Mouse (Mus musculus) forebrain, postnatal 0 days (tissue): ENCODE data around the gene BC048671. TPM values are rescaled to one million over a fixed set of nuclear protein-coding genes. Genes with fewer than 3 reads are reported as not detected.

Experiments
- ATAC-seq: fragments of 200-750 bp; cut with Nextera tagmentation; 2 replicates; pipeline ENCODE4 v1.8.0; 2017; ENCODE audit warnings: mild to moderate bottlenecking, moderate library complexity
- DNase-seq: peaks from one replicate; pipeline ENCODE4 v3.0.0-alpha.2; 2015
- H3K27ac ChIP-seq: fragments of 300-500 bp; sonication (generic); 2 replicates; pipeline ENCODE4 v1.5.1; 2014; ENCODE audit warnings: low read depth, mild to moderate bottlenecking, antibody characterized with exemption, low read length, moderate library complexity, mixed read lengths
- H3K27me3 ChIP-seq: fragments of 300-500 bp; sonication (generic); 2 replicates; pipeline ENCODE4 v1.6.1; 2014; ENCODE audit warnings: mild to moderate bottlenecking, low read length, mixed read lengths; ENCODE audit not compliant: insufficient read depth
- H3K36me3 ChIP-seq: fragments of 300-500 bp; sonication (generic); 2 replicates; pipeline ENCODE4 v1.6.1; 2014; ENCODE audit warnings: mild to moderate bottlenecking, moderate library complexity; ENCODE audit not compliant: insufficient read depth
- H3K4me1 ChIP-seq: fragments of 300-500 bp; sonication (generic); 2 replicates; pipeline ENCODE4 v1.6.1; 2014; ENCODE audit warnings: antibody characterized with exemption; ENCODE audit not compliant: insufficient read depth
- H3K4me2 ChIP-seq: fragments of 300-500 bp; sonication (generic); 2 replicates; pipeline ENCODE4 v1.6.1; 2014; ENCODE audit warnings: low read depth, mild to moderate bottlenecking, moderate library complexity
- H3K4me3 ChIP-seq: fragments of 300-500 bp; sonication (generic); 2 replicates; pipeline ENCODE4 v1.5.1; 2014; ENCODE audit warnings: low read depth, low read length, mixed read lengths
- H3K9ac ChIP-seq: fragments of 300-500 bp; sonication (generic); 2 replicates; pipeline ENCODE4 v1.6.1; 2014; ENCODE audit warnings: mild to moderate bottlenecking
- H3K9me3 ChIP-seq: fragments of 300-500 bp; sonication (generic); 2 replicates; pipeline ENCODE4 v1.6.1; 2016; ENCODE audit warnings: low read length
- CTCF ChIP-seq: sonication (generic); IDR thresholded peaks from 2 replicates; pipeline ENCODE4 v1.5.1; 2016; ENCODE audit warnings: antibody characterized with exemption, control low read depth, low read depth
- WGBS: fragments of 180-500 bp; shearing (Covaris S2); extraction: QIAGEN DNeasy Blood & Tissue Kit; methylation state at CpG from one replicate; pipeline ENCODE4 v1.1.7; 2014; 5-methylcytosine and 5-hydroxymethylcytosine counted together
- polyA plus RNA-seq: library from polyadenylated mRNA; unstranded; fragments of >200 nt; fragmentation: Nextera tagmentation; extraction: Ambion mirVana; gene quantifications from 2 replicates; pipeline ENCODE4 v1.2.1, GENCODE M21; 2015
- total RNA-seq: library from RNA; depleted of rRNA; stranded (reverse); fragments of >200 nt; gene quantifications from 2 replicates; pipeline ENCODE4 v1.2.3, GENCODE M21; 2014; rRNA removed

The BC048671 gene
- total and polyA plus RNA-seq, 2 experiments from 2014 or later, result not detected

- H3K36me3 ChIP-seq, result no peaks in the 10 kb centered on the region
- 0% methylated on average over 1 of the region's 1 CpGs for WGBS
- no peak overlapping the region for H3K4me2 ChIP-seq
- DNase-seq, result peak; percentile 78
- 0 out of 2 replicates have a peak, but pooled peaks have one; percentile 21 for TF ChIP-seq CTCF
- no peak overlapping the region for H3K9ac ChIP-seq
- H3K27ac ChIP-seq, result no peak overlapping the region
- ATAC-seq, result peak; percentile 92
- no peaks in the 10 kb centered on the region for H3K9me3 ChIP-seq
- no peaks in the 10 kb centered on the region for H3K4me1 ChIP-seq
- H3K4me3 ChIP-seq, result no peak overlapping the region
- no peaks in the 10 kb centered on the region; the same call in 1 of the 2 replicates for H3K27me3 ChIP-seq
Measured at GRCm38 (mm10) chr6:90329953-90330352, 28.9 kb downstream of the BC048671 start.

GRCm38 (mm10) chr6:90332561-90333425 lies 31.8 kb downstream of the BC048671 start, which contains the start of gene Uroc1:
TSS of gene Uroc1 (plus strand) at chr6:90333284.
- 88% methylated on average over 7 of the region's 7 CpGs for WGBS
- TF ChIP-seq CTCF, result no peak

GRCm38 (mm10) chr6:90334244-90334643 lies 33.2 kb downstream of the BC048671 start:
- H3K4me3 ChIP-seq, result no peak overlapping the region
- H3K27ac ChIP-seq, result no peak overlapping the region
- H3K9ac ChIP-seq, result no peak overlapping the region
- no peaks in the 10 kb centered on the region for H3K9me3 ChIP-seq
- no peak for ATAC-seq
- 75% methylated on average over 3 of the region's 3 CpGs for WGBS
- TF ChIP-seq CTCF, result no peak
- H3K4me2 ChIP-seq, result no peak overlapping the region
- no peaks in the 10 kb centered on the region for H3K4me1 ChIP-seq
- H3K27me3 ChIP-seq, result no peaks in the 10 kb centered on the region
- no peaks in the 10 kb centered on the region for H3K36me3 ChIP-seq
- DNase-seq, result no peak

More at GRCm38 (mm10) chr6:90332561-90333425, 31.8 kb downstream of the BC048671 start, which contains the start of gene Uroc1:
- Histone ChIP-seq H3K4me3 (no peak within 1 kb of the TSS), H3K4me2 (no peak within 1 kb of the TSS), H3K9ac (no peak within 1 kb of the TSS), H3K36me3 (no peaks in the 10 kb centered on the region), H3K4me1 (no peaks in the 10 kb centered on the region), H3K27me3 (no peaks in the 10 kb centered on the region), H3K27ac (no peak within 1 kb of the TSS), H3K9me3 (no peaks in the 10 kb centered on the region)
- ATAC-seq (no peak), DNase-seq (no peak)

- Histone ChIP-seq H3K9me3 (no peaks in the 10 kb centered on the region), H3K4me2 (no peak overlapping the region), H3K4me1 (no peaks in the 10 kb centered on the region), H3K36me3 (no peaks in the 10 kb centered on the region), H3K27ac (no peak overlapping the region), H3K9ac (no peak overlapping the region), H3K4me3 (no peak overlapping the region), H3K27me3 (no peaks in the 10 kb centered on the region)
- TF ChIP-seq CTCF, result no peak
- ATAC-seq, result no peak
- DNase-seq, result no peak
- WGBS, result 69% methylated on average over 2 of the region's 2 CpGs
Measured at GRCm38 (mm10) chr6:90342343-90342742, 41.3 kb downstream of the BC048671 start.

- no peak for ATAC-seq
- H3K27ac ChIP-seq, result no peak overlapping the region
- no peaks in the 10 kb centered on the region for H3K36me3 ChIP-seq
- no peaks in the 10 kb centered on the region for H3K4me1 ChIP-seq
- no peak overlapping the region for H3K4me2 ChIP-seq
- no peak for DNase-seq
- WGBS, result 85% methylated on average over 4 of the region's 4 CpGs
- H3K27me3 ChIP-seq, result no peaks in the 10 kb centered on the region
- H3K9me3 ChIP-seq, result no peaks in the 10 kb centered on the region
- no peak overlapping the region for H3K9ac ChIP-seq
- H3K4me3 ChIP-seq, result no peak overlapping the region
- TF ChIP-seq CTCF, result no peak
Measured at GRCm38 (mm10) chr6:90347183-90347582, 46.2 kb downstream of the BC048671 start.

- Histone ChIP-seq H3K4me3 (no peak overlapping the region), H3K36me3 (no peaks in the 10 kb centered on the region), H3K9ac (no peak overlapping the region), H3K27me3 (no peaks in the 10 kb centered on the region), H3K4me2 (no peak overlapping the region), H3K4me1 (no peaks in the 10 kb centered on the region), H3K9me3 (no peaks in the 10 kb centered on the region), H3K27ac (no peak overlapping the region)
- no peak for TF ChIP-seq CTCF
- ATAC-seq, result no peak
- 89% methylated on average over 4 of the region's 4 CpGs for WGBS
- DNase-seq, result no peak
Measured at GRCm38 (mm10) chr6:90348500-90348899, 47.5 kb downstream of the BC048671 start.

- no peaks in the 10 kb centered on the region for H3K9me3 ChIP-seq
- no peak for DNase-seq
- H3K4me3 ChIP-seq, result no peak overlapping the region
- no peak for ATAC-seq
- H3K27ac ChIP-seq, result no peak overlapping the region
- no peak overlapping the region for H3K9ac ChIP-seq
- TF ChIP-seq CTCF, result no peak
- WGBS, result 63% methylated on average over 2 of the region's 2 CpGs
- no peaks in the 10 kb centered on the region for H3K27me3 ChIP-seq
- H3K4me2 ChIP-seq, result no peak overlapping the region
- H3K4me1 ChIP-seq, result no peaks in the 10 kb centered on the region
- H3K36me3 ChIP-seq, result no peaks in the 10 kb centered on the region
Measured at GRCm38 (mm10) chr6:90350011-90350410, 49.0 kb downstream of the BC048671 start.

Other genes starting within 250 kb of the BC048671 start
- gene Vmn1r49, start 222.7 kb upstream of the BC048671 start, total RNA-seq, result not detected in 2 replicates
- not detected in 2 replicates for gene Vmn1r49, start 222.7 kb upstream of the BC048671 start, polyA plus RNA-seq
- not detected in 2 replicates for gene Vmn1r50, start 199.8 kb upstream of the BC048671 start, total RNA-seq
- not detected in 2 replicates for gene Vmn1r50, start 199.8 kb upstream of the BC048671 start, polyA plus RNA-seq
- gene Vmn1r51, start 178.6 kb upstream of the BC048671 start, total RNA-seq, result not detected in 2 replicates
- not detected in 2 replicates for gene Vmn1r51, start 178.6 kb upstream of the BC048671 start, polyA plus RNA-seq
- not detected in 2 replicates for gene Vmn1r52, start 126.4 kb upstream of the BC048671 start, total RNA-seq
- gene Vmn1r52, start 126.4 kb upstream of the BC048671 start, polyA plus RNA-seq, result not detected in 2 replicates
- gene V1ra8, start 98.4 kb upstream of the BC048671 start, total RNA-seq, result not detected in 2 replicates
- not detected in 2 replicates for gene V1ra8, start 98.4 kb upstream of the BC048671 start, polyA plus RNA-seq
- gene Vmn1r53, start 76.8 kb upstream of the BC048671 start, total RNA-seq, result not detected in 2 replicates
- not detected in 2 replicates for gene Vmn1r53, start 76.8 kb upstream of the BC048671 start, polyA plus RNA-seq
- gene Vmn1r54, start 54.9 kb upstream of the BC048671 start, total RNA-seq, result not detected in 2 replicates
- gene Vmn1r54, start 54.9 kb upstream of the BC048671 start, polyA plus RNA-seq, result not detected in 2 replicates
- not detected in 2 replicates for gene Chst13, start 24.0 kb downstream of the BC048671 start, total RNA-seq
- not detected in 2 replicates for gene Chst13, start 24.0 kb downstream of the BC048671 start, polyA plus RNA-seq
- gene Uroc1, start 32.1 kb downstream of the BC048671 start, total RNA-seq, result not detected in 2 replicates
- gene Uroc1, start 32.1 kb downstream of the BC048671 start, polyA plus RNA-seq, result not detected in 2 replicates
- gene Zxdc, start 68.3 kb downstream of the BC048671 start, total RNA-seq, result 29.0 and 33.6 TPM in 2 replicates
- 6.0 and 7.7 TPM in 2 replicates for gene Zxdc, start 68.3 kb downstream of the BC048671 start, polyA plus RNA-seq
- gene Cfap100, start 127.6 kb downstream of the BC048671 start, total RNA-seq, result 3.4 and 6.5 TPM in 2 replicates
- 4.0 and 4.9 TPM in 2 replicates for gene Cfap100, start 127.6 kb downstream of the BC048671 start, polyA plus RNA-seq
- 16.6 and 24.6 TPM in 2 replicates for gene Klf15, start 161.4 kb downstream of the BC048671 start, total RNA-seq
- gene Klf15, start 161.4 kb downstream of the BC048671 start, polyA plus RNA-seq, result 16.2 and 17.5 TPM in 2 replicates
- gene Aldh1l1, start 185.2 kb downstream of the BC048671 start, total RNA-seq, result 70.2 and 71.3 TPM in 2 replicates
- gene Aldh1l1, start 185.2 kb downstream of the BC048671 start, polyA plus RNA-seq, result 54.2 and 67.8 TPM in 2 replicates